ENCODE assay signal across 15 mouse cellular contexts in genomic region chr9:71166019-71166705, GRCm38 (mm10). TPM values are rescaled to one million over a fixed set of nuclear protein-coding genes. Genes with fewer than 3 reads are reported as not detected.
A peak's percentile ranks its signal among the peaks of the same experiment; 100 is the strongest.
DNase-seq lines count a peak whose midpoint lies in the region; ATAC-seq and TF ChIP-seq lines count a peak whose summit lies in the region.
"Had no signal": no experiment of that assay in that cellular context is flagged by ENCODE, and none has a peak within 500 bp of the region (broad histone marks: within the 10 kb centered on the region; RNA-seq: fewer than 3 reads in every experiment).

No protein-coding gene starts in this region.

- peak; percentile 95 for ATAC-seq in liver, embryonic 15.5 days (ENCODE audit: insufficient read depth)
- no peak for ATAC-seq in midbrain, embryonic 13.5 days

- TF ChIP-seq CTCF in testis, adult 2 months (IDR thresholded peaks at IDR 0.05; ENCODE audit: control insufficient read depth, insufficient read depth, insufficient replicate concordance, low read depth, low read length): no peak
- TF ChIP-seq CTCF in lung, adult 2 months (IDR thresholded peaks at IDR 0.05; ENCODE audit: insufficient read depth, low read length): no peak

- no peaks in the 10 kb centered on the region for H3K36me3 ChIP-seq in testis, adult 2 months (ENCODE audit: control insufficient read depth, insufficient read depth, low read length)
- peaks cover 16% of the 10 kb centered on the region for H3K36me3 ChIP-seq in erythroblast, embryonic 14.5 days (ENCODE audit: control insufficient read depth)
- H3K36me3 ChIP-seq in liver, embryonic 15.5 days (replicated peaks): no peaks in the 10 kb centered on the region
- H3K36me3 ChIP-seq in midbrain, embryonic 13.5 days: no peaks in the 10 kb centered on the region
- H3K36me3 ChIP-seq: heart, embryonic 13.5 days; hindbrain, embryonic 10.5 days; limb, embryonic 12.5 days had no signal

- no peak overlapping the region for H3K27ac ChIP-seq in testis, adult 2 months (ENCODE audit: control insufficient read depth, insufficient read depth, low read depth, low read length)
- H3K27ac ChIP-seq in liver, embryonic 15.5 days (replicated peaks): peak overlapping the region; percentile 97
- H3K27ac ChIP-seq in midbrain, embryonic 13.5 days: no peak overlapping the region
- H3K27ac ChIP-seq: heart, embryonic 13.5 days; hindbrain, embryonic 10.5 days; limb, embryonic 12.5 days had no signal

- peak overlapping the region; percentile 60 for H3K4me2 ChIP-seq in liver, embryonic 15.5 days
- H3K4me2 ChIP-seq in midbrain, embryonic 13.5 days (replicated peaks): no peak overlapping the region
- H3K4me2 ChIP-seq: heart, embryonic 13.5 days; limb, embryonic 12.5 days had no signal

- no peaks in the 10 kb centered on the region for H3K27me3 ChIP-seq in testis, adult 2 months (ENCODE audit: control insufficient read depth, insufficient read depth, low read length)
- no peaks in the 10 kb centered on the region for H3K27me3 ChIP-seq in erythroblast, embryonic 14.5 days (ENCODE audit: control insufficient read depth)
- H3K27me3 ChIP-seq in liver, embryonic 15.5 days: no peaks in the 10 kb centered on the region
- H3K27me3 ChIP-seq in midbrain, embryonic 13.5 days: no peaks in the 10 kb centered on the region
- H3K27me3 ChIP-seq: limb, embryonic 12.5 days had no signal

- H3K4me1 ChIP-seq in testis, adult 2 months (ENCODE audit: control insufficient read depth, insufficient read depth, low read length): peaks cover 13% of the 10 kb centered on the region
- peaks cover 90% of the 10 kb centered on the region for H3K4me1 ChIP-seq in erythroblast, embryonic 14.5 days (ENCODE audit: control insufficient read depth)
- H3K4me1 ChIP-seq in liver, embryonic 15.5 days (replicated peaks): peaks cover 81% of the 10 kb centered on the region
- H3K4me1 ChIP-seq in midbrain, embryonic 13.5 days (replicated peaks): peaks cover 12% of the 10 kb centered on the region
- no peaks in the 10 kb centered on the region; the same call in 1 of the 2 replicates for H3K4me1 ChIP-seq in lung, adult 2 months (ENCODE audit: control insufficient read depth, insufficient read depth, low read length)

- WGBS in liver, embryonic 15.5 days (ENCODE audit: insufficient replicate concordance): 24% methylated on average over 5 of the region's 5 CpGs
- WGBS in midbrain, embryonic 13.5 days: 90% methylated on average over 5 of the region's 5 CpGs
- WGBS in lung, adult 2 months: 86% methylated on average over 5 of the region's 5 CpGs

- peak overlapping the region; percentile 8; the same call in 1 of the 2 replicates for H3K4me3 ChIP-seq in testis, adult 2 months (ENCODE audit: control insufficient read depth, low read depth, low read length)
- H3K4me3 ChIP-seq in erythroblast, embryonic 14.5 days (replicated peaks): peak overlapping the region; percentile 44
- peak overlapping the region; percentile 31 for H3K4me3 ChIP-seq in liver, embryonic 15.5 days (replicated peaks)
- H3K4me3 ChIP-seq in midbrain, embryonic 13.5 days (replicated peaks): no peak overlapping the region
- H3K4me3 ChIP-seq in lung, adult 2 months (replicated peaks; ENCODE audit: extremely low read depth, low read depth, low read length): no peak overlapping the region
- H3K4me3 ChIP-seq: heart, embryonic 13.5 days; hindbrain, embryonic 10.5 days; limb, embryonic 12.5 days had no signal

- peak overlapping the region; percentile 61 for H3K9ac ChIP-seq in liver, embryonic 15.5 days
- H3K9ac ChIP-seq in midbrain, embryonic 13.5 days (replicated peaks): no peak overlapping the region
- H3K9ac ChIP-seq: heart, embryonic 13.5 days; limb, embryonic 12.5 days had no signal

- DNase-seq in testis, postnatal 14 days (ENCODE audit: low spot score): no peak
- DNase-seq in lung, adult 2 months: no peak
- no peak for DNase-seq in cerebellum, postnatal 10 days
- DNase-seq: gastrocnemius, postnatal 10 days; kidney, adult 18-20 months; kidney, postnatal 4 days; layer of hippocampus, postnatal 36 days; thymus, postnatal 4 days had no signal

- no peak for TF ChIP-seq POLR2A in testis, adult 2 months (IDR thresholded peaks at IDR 0.05; ENCODE audit: control insufficient read depth, low read depth, low read length)
- no peak for TF ChIP-seq POLR2A in lung, adult 2 months (IDR thresholded peaks at IDR 0.05; ENCODE audit: borderline replicate concordance, extremely low read depth, low read depth, low read length)

- H3K9me3 ChIP-seq in erythroblast, embryonic 14.5 days (ENCODE audit: control insufficient read depth, low read length): no peaks in the 10 kb centered on the region
- H3K9me3 ChIP-seq in liver, embryonic 15.5 days (replicated peaks): no peaks in the 10 kb centered on the region
- H3K9me3 ChIP-seq in midbrain, embryonic 13.5 days: no peaks in the 10 kb centered on the region
- H3K9me3 ChIP-seq: heart, embryonic 13.5 days; hindbrain, embryonic 10.5 days; limb, embryonic 12.5 days had no signal

RNA-seq across cellular contexts. Expression of gene Aqp9, which starts 2.3 kb away (rescaled TPM):
- 32.9 and 35.1 TPM in 2 replicates for polyA plus RNA-seq in testis, adult 2 months (2012; rRNA removed)
- 0.26 and 0.27 TPM in 2 replicates for polyA plus RNA-seq in erythroblast, embryonic 14.5 days (2012)
- polyA plus RNA-seq in liver, embryonic 15.5 days (2015; fragmentation: Nextera tagmentation; extraction: Ambion mirVana): 7.7 and 8.2 TPM in 2 replicates
- 0.43 and 0.58 TPM in 2 replicates for polyA plus RNA-seq in midbrain, embryonic 13.5 days (2015; fragmentation: Nextera tagmentation; extraction: Ambion mirVana)
- polyA plus RNA-seq in lung, adult 2 months (2012; rRNA removed): 0.62 and 1.8 TPM in 2 replicates

RNA-seq across cellular contexts. Expression of gene Aldh1a2, which starts 49.4 kb away (rescaled TPM):
- 62.1 and 62.3 TPM in 2 replicates for polyA plus RNA-seq in testis, adult 2 months (2012; rRNA removed)
- polyA plus RNA-seq in erythroblast, embryonic 14.5 days (2012): not detected in 2 replicates
- 0.92 and 1.0 TPM in 2 replicates for polyA plus RNA-seq in liver, embryonic 15.5 days (2015; fragmentation: Nextera tagmentation; extraction: Ambion mirVana)
- 5.0 and 8.6 TPM in 2 replicates for polyA plus RNA-seq in midbrain, embryonic 13.5 days (2015; fragmentation: Nextera tagmentation; extraction: Ambion mirVana)
- 12.8 and 13.5 TPM in 2 replicates for polyA plus RNA-seq in lung, adult 2 months (2012; rRNA removed)

Comparison
In these comparisons a context has a peak if more than half of its experiments do, and no peak if none do; other contexts are left out.
1. H3K4me3 ChIP-seq: peak in testis, adult 2 months (single experiment), erythroblast, embryonic 14.5 days (single experiment) and liver, embryonic 15.5 days (single experiment); none in midbrain, embryonic 13.5 days (single experiment) and lung, adult 2 months (single experiment).